Comparison of ENCODE assay signal across 29 mouse cellular contexts in genomic region chr4:96825540-96826045, GRCm38 (mm10). TPM values are rescaled to one million over a fixed set of nuclear protein-coding genes. Genes with fewer than 3 reads are reported as not detected.
DNase-seq lines count a peak whose midpoint lies in the region; ATAC-seq and TF ChIP-seq lines count a peak whose summit lies in the region.
"Had no signal": no experiment of that assay in that cellular context is flagged by ENCODE, and none has a peak within 500 bp of the region (broad histone marks: within the 10 kb centered on the region; RNA-seq: fewer than 3 reads in every experiment).

No protein-coding gene starts in this region.

- no peaks in the 10 kb centered on the region for H3K27me3 ChIP-seq in Patski
- H3K27me3 ChIP-seq in heart, embryonic 12.5 days (replicated peaks), result no peaks in the 10 kb centered on the region
- H3K27me3 ChIP-seq: CH12.LX had no signal

- peak; percentile 95 for ATAC-seq in Patski
- ATAC-seq in heart, embryonic 12.5 days (ENCODE audit: insufficient number of reproducible peaks, low FRiP score), result no peak
- ATAC-seq: activated CD4-positive, CD25-positive, alpha-beta regulatory T cell, adult 4 months; CD4-positive, CD25-positive, alpha-beta regulatory T cell, adult 4 months had no signal

- no peak overlapping the region for H3K4me2 ChIP-seq in heart, embryonic 12.5 days

- no peak overlapping the region for H3K27ac ChIP-seq in heart, embryonic 12.5 days (ENCODE audit: poor library complexity, severe bottlenecking)

- peak; percentile 12 for DNase-seq in adrenal gland, postnatal 10 days
- no peak for DNase-seq in adrenal gland, adult (ENCODE audit: inconsistent age in 2 of 2, low spot score in 1 of 2)
- peak; percentile 64 for DNase-seq in Muller cell, postnatal 12 days (ENCODE audit: inconsistent ontology term)
- peak; percentile 78 for DNase-seq in Patski (ENCODE audit: low read depth, low spot score)
- no peak for DNase-seq in heart, adult 8-10 months (ENCODE audit: low spot score)
- DNase-seq: adrenal gland, adult 2 months; adrenal gland, adult 8-10 months; adrenal gland, postnatal 14 days; adrenal gland, postnatal 25 days; adrenal gland, postnatal 36 days; B cell, adult 2 months; cerebellum, adult 11 months; cerebellum, adult 11-12 months; cerebellum, adult 18-20 months; cerebellum, adult 2 months; cerebellum, adult 8-10 months; cerebellum, adult 9-10 months; cerebellum, adult 9-11 months had no signal

- POLR2A ChIA-PET in Patski (lab: Charles Lee), result no interaction called here

- in situ Hi-C loops in Patski (cut with MboI; ENCODE audit: low pct_unique_long_range_greater_than_20kb), result no loop called here

- no peaks in the 10 kb centered on the region for H3K9me3 ChIP-seq in heart, embryonic 12.5 days (replicated peaks)

- no peaks in the 10 kb centered on the region for H3K4me1 ChIP-seq in heart, embryonic 12.5 days (replicated peaks)

- WGBS in heart, embryonic 12.5 days, result 74% methylated on average over 4 of the region's 4 CpGs

- TF ChIP-seq CTCF in Patski (IDR thresholded peaks at IDR 0.05), result no peak

- H3K9ac ChIP-seq in heart, embryonic 12.5 days, result no peak overlapping the region

- H3K4me3 ChIP-seq in heart, embryonic 12.5 days, result no peak overlapping the region

- no peaks in the 10 kb centered on the region for H3K36me3 ChIP-seq in heart, embryonic 12.5 days
- H3K36me3 ChIP-seq: G1E had no signal

- CTCF ChIA-PET in Patski (lab: Charles Lee), result interaction anchor here (1.0 to 1.6 kb wide), 3 partner anchors 26 to 212 kb away, joined by 3 read pairs; no protein-coding TSS in a partner anchor

RNA-seq across cellular contexts. Expression of gene Gm12695, which starts 40.6 kb away (rescaled TPM):
- total RNA-seq in adrenal gland, postnatal 10 days (2021), result not detected
- 0.15 TPM for polyA plus RNA-seq in Patski (2021)
- not detected in 2 replicates for polyA plus RNA-seq in heart, embryonic 12.5 days (2016; fragmentation: Nextera tagmentation; extraction: Ambion mirVana)
- total RNA-seq in heart, adult 8-10 months (2022), result not detected
- total RNA-seq: adrenal gland, adult 18-20 months; adrenal gland, adult 2 months; adrenal gland, adult 8-10 months; adrenal gland, postnatal 14 days; adrenal gland, postnatal 25 days; adrenal gland, postnatal 36 days; adrenal gland, postnatal 4 days; CH12.LX; ES-E14; G1E; MEL had no signal
- polyA plus RNA-seq: activated CD4-positive, CD25-positive, alpha-beta regulatory T cell, adult 4 months; adrenal gland, adult 2 months; brain, embryonic 14.5 days; C2C12; CD4-positive, CD25-positive, alpha-beta regulatory T cell, adult 4 months; cerebellum, adult 2 months; G1E had no signal

Comparison
In these comparisons a context has a peak if more than half of its experiments do, and no peak if none do; other contexts are left out.
1. DNase-seq: peak in adrenal gland, postnatal 10 days (single experiment), Muller cell, postnatal 12 days (single experiment) and Patski (single experiment); none in adrenal gland, adult (0 of 2) and heart, adult 8-10 months (single experiment).